Mouse (Mus musculus): ENCODE measurements at regions not wholly inside any gene's neighbourhood (a gene's known extent, or its start where the extent isn't known, plus 50 kb on each side); places are given as distances from the start of the nearest gene placed in this dataset.

DNA sequence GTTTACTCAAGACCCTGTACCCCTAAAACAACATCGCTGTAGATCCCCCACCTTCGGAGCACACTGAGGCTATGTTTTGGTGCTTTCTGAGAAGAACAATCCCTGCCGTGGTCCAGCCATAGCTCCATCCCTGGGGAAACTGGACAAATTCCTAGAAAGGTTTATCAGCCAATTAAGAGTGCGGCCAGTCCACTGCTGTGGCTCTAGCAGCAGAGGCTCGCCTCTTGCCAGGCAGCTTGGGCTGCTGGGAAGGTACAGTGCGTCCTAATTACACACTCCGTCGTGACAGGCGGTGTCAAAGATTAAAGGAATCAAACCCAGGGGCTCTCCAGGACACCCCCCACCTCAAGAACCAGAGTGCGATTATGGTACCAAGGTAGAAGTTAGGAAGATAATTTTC is 116.4 kb upstream of the Sdk2 start:
- no peak overlapping the region for H3K27ac ChIP-seq (ENCODE audit: low read depth, low read length)
- H3K9ac ChIP-seq (ENCODE audit: low read depth, low read length) = no peak overlapping the region
- H3K9me3 ChIP-seq (replicated peaks; ENCODE audit: control insufficient read depth, low read length) = no peaks in the 10 kb centered on the region
- H3K4me1 ChIP-seq (ENCODE audit: control insufficient read depth, insufficient read depth, low read length) = peaks cover 8% of the 10 kb centered on the region; the same call in 1 of the 2 replicates
- no peaks in the 10 kb centered on the region for H3K27me3 ChIP-seq (ENCODE audit: control insufficient read depth, insufficient read depth, low read length)
- no peak for ATAC-seq (replicated peaks; ENCODE audit: insufficient number of reproducible peaks, low FRiP score, low TSS enrichment)
- no peak overlapping the region for H3K4me2 ChIP-seq
- no peaks in the 10 kb centered on the region for H3K36me3 ChIP-seq (ENCODE audit: control insufficient read depth, insufficient read depth, low read length)
- no peak overlapping the region for H3K4me3 ChIP-seq (ENCODE audit: low read depth, low read length)
- WGBS (ENCODE audit: insufficient replicate concordance) = 73% methylated on average over 10 of the region's 10 CpGs

DNA sequence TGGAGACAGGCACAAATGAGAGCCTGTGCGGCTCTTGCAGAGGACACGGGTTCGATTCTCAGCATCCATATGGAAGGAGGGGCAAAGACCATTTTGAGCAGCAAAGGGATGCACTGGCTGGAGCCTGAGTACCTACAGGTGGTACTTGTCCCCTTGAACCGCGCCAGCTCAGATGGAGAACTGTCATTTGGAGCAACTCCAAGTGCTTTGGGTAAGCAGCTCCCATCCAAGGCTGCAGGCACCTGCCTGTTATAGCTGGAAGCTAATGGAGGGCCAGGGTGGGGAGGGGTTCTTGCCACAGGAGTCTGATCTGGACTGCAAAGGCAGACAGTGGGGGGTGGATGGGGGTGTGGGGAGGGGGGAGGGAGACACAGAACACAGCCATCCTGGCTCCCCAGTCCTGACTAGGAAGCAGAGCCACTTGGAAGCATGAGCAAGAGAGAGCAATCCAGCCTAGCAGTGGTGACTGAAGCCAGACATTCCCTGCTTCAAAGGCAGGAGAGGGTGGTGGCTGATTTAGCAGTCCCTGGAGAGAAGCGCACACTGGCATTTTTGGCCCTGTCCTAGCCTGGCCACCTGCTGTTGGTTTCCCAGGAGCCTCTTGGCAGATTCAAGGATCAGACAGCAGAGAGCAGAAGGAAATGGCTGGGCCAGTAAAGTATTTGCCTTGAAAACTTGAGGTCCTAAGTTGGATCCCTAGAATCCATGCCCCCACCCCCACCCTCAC is 112.1 kb upstream of the Sdk2 start:
- Histone ChIP-seq H3K27me3 (ENCODE audit: control insufficient read depth, insufficient read depth, low read length) (no peaks in the 10 kb centered on the region), H3K4me1 (ENCODE audit: control insufficient read depth, insufficient read depth, low read length) (peaks cover 12% of the 10 kb centered on the region; the same call in 1 of the 2 replicates), H3K9me3 (replicated peaks; ENCODE audit: control insufficient read depth, low read length) (no peaks in the 10 kb centered on the region), H3K27ac (ENCODE audit: low read depth, low read length) (no peak overlapping the region), H3K36me3 (ENCODE audit: control insufficient read depth, insufficient read depth, low read length) (no peaks in the 10 kb centered on the region), H3K9ac (ENCODE audit: low read depth, low read length) (no peak overlapping the region), H3K4me2 (no peak overlapping the region), H3K4me3 (ENCODE audit: low read depth, low read length) (no peak overlapping the region)
- no peak for ATAC-seq (replicated peaks; ENCODE audit: insufficient number of reproducible peaks, low FRiP score, low TSS enrichment)
- 69% methylated on average over 6 of the region's 6 CpGs for WGBS (ENCODE audit: insufficient replicate concordance)

DNA sequence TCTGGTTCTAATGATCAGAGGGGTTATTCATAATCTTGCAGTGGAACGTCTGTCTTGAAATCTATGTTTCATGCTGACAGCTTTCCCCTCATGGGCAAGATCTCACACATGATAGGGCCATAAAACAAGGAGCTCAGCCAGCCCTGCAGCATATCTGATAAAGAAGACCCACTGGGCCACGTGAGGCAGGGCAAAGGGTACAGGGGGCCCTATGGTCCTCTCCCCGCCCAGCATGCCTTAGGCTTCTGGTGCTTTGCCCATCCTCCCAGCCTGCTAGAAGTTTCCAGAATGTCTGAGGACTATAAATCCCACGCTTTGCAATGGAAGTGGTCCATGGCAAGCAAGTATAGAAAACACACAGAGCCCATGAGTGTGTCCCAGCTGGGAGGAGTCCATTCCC is 110.9 kb upstream of the Sdk2 start:
- H3K36me3 ChIP-seq (ENCODE audit: control insufficient read depth, insufficient read depth, low read length) = no peaks in the 10 kb centered on the region
- H3K4me2 ChIP-seq = no peak overlapping the region
- H3K9me3 ChIP-seq (replicated peaks; ENCODE audit: control insufficient read depth, low read length) = no peaks in the 10 kb centered on the region
- no peak overlapping the region for H3K27ac ChIP-seq (ENCODE audit: low read depth, low read length)
- H3K4me3 ChIP-seq (ENCODE audit: low read depth, low read length) = no peak overlapping the region
- H3K27me3 ChIP-seq (ENCODE audit: control insufficient read depth, insufficient read depth, low read length) = no peaks in the 10 kb centered on the region
- H3K9ac ChIP-seq (ENCODE audit: low read depth, low read length) = no peak overlapping the region
- no peak for ATAC-seq (replicated peaks; ENCODE audit: insufficient number of reproducible peaks, low FRiP score, low TSS enrichment)
- WGBS (ENCODE audit: insufficient replicate concordance) = 51% methylated on average over 4 of the region's 4 CpGs
- peaks cover 12% of the 10 kb centered on the region; the same call in 1 of the 2 replicates for H3K4me1 ChIP-seq (ENCODE audit: control insufficient read depth, insufficient read depth, low read length)

DNA sequence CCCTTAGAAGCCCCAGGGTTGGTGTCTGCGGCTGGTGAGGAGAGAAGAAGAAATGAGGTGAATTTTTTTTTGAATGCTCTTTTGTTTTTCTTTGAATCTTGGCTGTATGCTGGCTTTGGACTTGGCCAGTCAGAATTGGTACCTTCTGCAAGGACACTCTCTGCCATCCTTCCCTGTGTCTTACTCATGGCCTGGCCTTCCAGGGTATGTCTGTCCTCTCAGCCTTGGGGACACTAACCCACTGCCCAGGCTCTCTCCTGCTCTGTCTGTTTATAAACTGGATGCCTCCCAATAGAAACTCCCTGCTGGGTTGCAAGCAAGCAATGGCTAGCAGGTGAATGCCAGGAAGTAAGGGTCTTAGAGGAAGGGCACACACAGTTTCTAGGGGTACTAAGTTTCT is 110.4 kb upstream of the Sdk2 start:
- ATAC-seq (replicated peaks; ENCODE audit: insufficient number of reproducible peaks, low FRiP score, low TSS enrichment) = no peak
- H3K36me3 ChIP-seq (ENCODE audit: control insufficient read depth, insufficient read depth, low read length) = no peaks in the 10 kb centered on the region
- no peak overlapping the region for H3K4me3 ChIP-seq (ENCODE audit: low read depth, low read length)
- H3K27ac ChIP-seq (ENCODE audit: low read depth, low read length) = no peak overlapping the region
- peaks cover 12% of the 10 kb centered on the region; the same call in 1 of the 2 replicates for H3K4me1 ChIP-seq (ENCODE audit: control insufficient read depth, insufficient read depth, low read length)
- H3K4me2 ChIP-seq = no peak overlapping the region
- no peaks in the 10 kb centered on the region for H3K27me3 ChIP-seq (ENCODE audit: control insufficient read depth, insufficient read depth, low read length)
- 100% methylated on average over 1 of the region's 1 CpGs for WGBS (ENCODE audit: insufficient replicate concordance)
- no peak overlapping the region for H3K9ac ChIP-seq (ENCODE audit: low read depth, low read length)
- no peaks in the 10 kb centered on the region for H3K9me3 ChIP-seq (replicated peaks; ENCODE audit: control insufficient read depth, low read length)

DNA sequence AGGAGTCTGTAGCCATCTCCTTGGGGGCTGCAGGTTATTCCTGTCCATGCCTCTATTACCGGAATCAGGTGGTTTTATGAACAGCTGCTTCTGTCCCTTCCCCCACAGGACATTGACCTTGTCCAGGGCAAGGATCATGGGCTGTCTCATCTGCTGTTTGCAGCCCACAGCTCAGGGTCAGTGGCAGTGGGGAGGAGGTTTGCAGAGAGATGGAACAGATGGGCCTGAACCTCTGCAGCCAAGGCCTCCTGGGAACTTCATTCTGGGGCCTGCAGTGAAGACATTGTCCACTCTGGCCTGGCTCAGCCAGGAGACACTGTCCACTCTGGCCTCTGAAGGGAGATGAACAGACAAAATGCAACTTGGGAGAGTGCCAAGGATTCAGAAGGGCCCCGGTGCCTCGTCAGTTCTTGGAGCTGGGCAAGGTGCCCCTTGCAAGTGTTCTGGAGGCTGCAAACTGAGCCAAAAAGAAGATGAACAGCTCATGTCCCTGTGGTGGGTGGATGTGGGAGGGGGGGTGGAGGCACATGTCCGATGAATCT is 109.9 kb upstream of the Sdk2 start:
- no peak for ATAC-seq (replicated peaks; ENCODE audit: insufficient number of reproducible peaks, low FRiP score, low TSS enrichment)
- Histone ChIP-seq H3K9me3 (replicated peaks; ENCODE audit: control insufficient read depth, low read length) (no peaks in the 10 kb centered on the region), H3K27ac (ENCODE audit: low read depth, low read length) (no peak overlapping the region), H3K4me3 (ENCODE audit: low read depth, low read length) (no peak overlapping the region), H3K9ac (ENCODE audit: low read depth, low read length) (no peak overlapping the region), H3K4me1 (ENCODE audit: control insufficient read depth, insufficient read depth, low read length) (peaks cover 12% of the 10 kb centered on the region; the same call in 1 of the 2 replicates), H3K4me2 (no peak overlapping the region), H3K27me3 (ENCODE audit: control insufficient read depth, insufficient read depth, low read length) (no peaks in the 10 kb centered on the region), H3K36me3 (ENCODE audit: control insufficient read depth, insufficient read depth, low read length) (no peaks in the 10 kb centered on the region)
- 54% methylated on average over 4 of the region's 4 CpGs for WGBS (ENCODE audit: insufficient replicate concordance)

DNA sequence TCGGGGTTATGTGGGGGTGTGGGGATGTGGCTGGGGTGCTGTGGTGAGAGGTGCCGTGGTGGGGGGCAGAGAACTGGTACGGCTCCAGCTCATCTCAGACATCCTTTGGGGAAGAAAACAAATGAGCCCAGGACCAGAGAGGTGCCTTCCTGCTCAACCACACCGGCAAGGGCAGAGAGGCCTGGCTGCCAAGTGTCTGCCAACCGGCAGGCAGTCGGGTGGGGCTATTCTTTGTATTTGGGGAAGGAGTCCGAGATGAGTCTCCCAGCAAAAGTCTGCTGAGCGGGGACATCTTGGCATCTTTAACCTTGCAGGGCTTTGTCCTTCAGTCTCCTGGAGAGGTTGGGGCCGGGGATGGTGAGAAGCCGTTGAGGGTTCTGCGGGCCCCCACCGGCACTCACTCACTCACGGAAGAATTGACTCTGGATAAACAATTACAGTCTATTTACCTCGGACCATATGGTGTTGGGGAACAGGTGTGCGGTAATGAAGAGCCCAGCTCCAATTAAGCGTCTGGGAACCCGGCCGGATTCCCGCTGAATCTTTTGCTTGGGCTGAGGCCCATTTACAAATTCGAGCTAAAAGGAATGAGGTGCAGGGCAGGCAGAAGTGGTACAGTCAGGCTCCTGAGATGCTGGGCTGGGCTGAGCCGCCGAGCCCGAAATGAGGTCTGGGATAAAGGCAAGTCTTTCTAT is 108.7 kb upstream of the Sdk2 start:
- H3K9me3 ChIP-seq (replicated peaks; ENCODE audit: control insufficient read depth, low read length) = no peaks in the 10 kb centered on the region
- no peak overlapping the region for H3K4me2 ChIP-seq
- H3K36me3 ChIP-seq (ENCODE audit: control insufficient read depth, insufficient read depth, low read length) = no peaks in the 10 kb centered on the region
- no peaks in the 10 kb centered on the region for H3K27me3 ChIP-seq (ENCODE audit: control insufficient read depth, insufficient read depth, low read length)
- no peak overlapping the region for H3K27ac ChIP-seq (ENCODE audit: low read depth, low read length)
- peaks cover 12% of the 10 kb centered on the region; the same call in 1 of the 2 replicates for H3K4me1 ChIP-seq (ENCODE audit: control insufficient read depth, insufficient read depth, low read length)
- 49% methylated on average over 23 of the region's 23 CpGs for WGBS (ENCODE audit: insufficient replicate concordance)
- H3K9ac ChIP-seq (ENCODE audit: low read depth, low read length) = no peak overlapping the region
- H3K4me3 ChIP-seq (ENCODE audit: low read depth, low read length) = no peak overlapping the region
- no peak for ATAC-seq (replicated peaks; ENCODE audit: insufficient number of reproducible peaks, low FRiP score, low TSS enrichment)

DNA sequence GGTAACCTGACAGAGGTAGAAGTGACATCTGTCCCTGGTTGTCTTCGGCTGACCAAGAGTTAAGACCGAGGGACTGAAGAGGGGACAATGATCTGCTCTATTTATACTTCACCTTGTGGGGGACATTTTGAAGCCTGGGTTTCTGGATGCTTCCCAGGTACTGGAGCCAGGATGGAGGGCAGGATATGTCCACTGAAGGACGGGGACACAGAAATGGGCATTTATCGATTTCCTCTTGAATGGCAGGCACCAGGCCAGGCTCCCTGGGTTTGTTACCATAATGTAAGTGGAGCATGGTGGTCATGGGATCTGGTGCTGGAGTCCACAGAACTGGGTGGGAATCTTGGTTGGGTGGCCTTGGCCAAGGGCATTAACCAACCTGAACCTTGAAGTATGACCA is 108.0 kb upstream of the Sdk2 start:
- Histone ChIP-seq H3K9ac (ENCODE audit: low read depth, low read length) (no peak overlapping the region), H3K27ac (ENCODE audit: low read depth, low read length) (no peak overlapping the region), H3K4me1 (ENCODE audit: control insufficient read depth, insufficient read depth, low read length) (peaks cover 12% of the 10 kb centered on the region; the same call in 1 of the 2 replicates), H3K4me2 (no peak overlapping the region), H3K27me3 (ENCODE audit: control insufficient read depth, insufficient read depth, low read length) (no peaks in the 10 kb centered on the region), H3K4me3 (ENCODE audit: low read depth, low read length) (no peak overlapping the region), H3K36me3 (ENCODE audit: control insufficient read depth, insufficient read depth, low read length) (no peaks in the 10 kb centered on the region), H3K9me3 (replicated peaks; ENCODE audit: control insufficient read depth, low read length) (no peaks in the 10 kb centered on the region)
- 77% methylated on average over 4 of the region's 4 CpGs for whole genome bisulfite sequencing (ENCODE audit: insufficient replicate concordance)
- no peak for ATAC-seq (replicated peaks; ENCODE audit: insufficient number of reproducible peaks, low FRiP score, low TSS enrichment)

DNA sequence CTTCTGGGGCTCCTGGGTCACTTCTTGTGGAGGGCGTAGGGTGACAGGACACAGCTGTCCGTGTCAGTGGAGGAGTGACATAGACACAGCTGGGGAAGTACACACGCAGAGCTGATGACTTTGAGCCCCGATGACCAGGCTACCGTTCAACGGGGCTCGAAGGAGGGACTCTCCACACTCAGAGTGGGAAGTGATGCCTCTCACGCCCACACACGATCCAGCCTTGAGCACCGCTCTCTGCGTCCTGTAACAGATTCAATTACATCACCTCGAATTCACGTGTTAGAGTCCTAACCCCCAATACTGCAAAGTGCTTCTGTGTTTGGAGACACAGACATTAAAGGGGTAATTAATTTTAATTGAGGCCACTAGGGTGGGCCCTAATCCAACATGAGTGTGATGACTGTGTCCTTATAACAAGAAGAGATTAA is 101.4 kb upstream of the Sdk2 start:
- H3K4me2 ChIP-seq = no peak overlapping the region
- no peaks in the 10 kb centered on the region for H3K9me3 ChIP-seq (replicated peaks; ENCODE audit: control insufficient read depth, low read length)
- H3K27me3 ChIP-seq (ENCODE audit: control insufficient read depth, insufficient read depth, low read length) = no peaks in the 10 kb centered on the region
- H3K4me3 ChIP-seq (ENCODE audit: low read depth, low read length) = no peak overlapping the region
- no peak overlapping the region for H3K27ac ChIP-seq (ENCODE audit: low read depth, low read length)
- no peaks in the 10 kb centered on the region for H3K36me3 ChIP-seq (ENCODE audit: control insufficient read depth, insufficient read depth, low read length)
- H3K4me1 ChIP-seq (ENCODE audit: control insufficient read depth, insufficient read depth, low read length) = peaks cover 6% of the 10 kb centered on the region; the same call in 1 of the 2 replicates
- ATAC-seq (replicated peaks; ENCODE audit: insufficient number of reproducible peaks, low FRiP score, low TSS enrichment) = no peak
- WGBS (ENCODE audit: insufficient replicate concordance) = 51% methylated on average over 13 of the region's 13 CpGs
- no peak overlapping the region; the same call in 1 of the 2 replicates for H3K9ac ChIP-seq (ENCODE audit: low read depth, low read length)
